Mouse (Mus musculus): ENCODE data around the gene V1rd19. TPM values are rescaled to one million over a fixed set of nuclear protein-coding genes. Genes with fewer than 3 reads are reported as not detected.
"Not testable (repeated sequence)": the region's sequence is repeated elsewhere in the genome, so short reads cannot be mapped to it uniquely, and the experiment has no call there.

V1rd19 gene
- total RNA-seq (2021) = not detected
- long read RNA-seq, experiment 1 = 0 reads
- long read RNA-seq, experiment 2 = 0 reads

DNA sequence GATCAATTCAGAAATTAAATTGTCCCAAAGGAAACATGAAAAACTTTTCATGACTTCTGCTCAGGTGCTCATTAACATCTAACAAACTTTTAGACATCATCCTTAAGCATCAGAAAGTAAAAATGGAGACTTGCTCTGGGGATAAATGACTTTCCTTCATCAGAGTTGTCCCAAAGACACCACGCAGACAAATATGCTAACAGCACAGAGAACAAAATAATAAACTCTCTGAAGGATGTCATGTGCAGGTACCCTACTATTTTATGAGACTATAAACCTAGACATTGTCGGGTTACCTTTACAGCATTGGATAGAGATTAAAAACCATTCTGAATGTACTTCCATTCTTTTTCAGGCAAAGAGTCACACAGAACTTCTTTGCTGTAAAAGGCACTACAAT is at the start of gene V1rd19:
Gene V1rd19 (plus strand): TSS at position 301 of the 400 bp plus-strand sequence.
- Histone ChIP-seq H3K27ac (no peak within 1 kb of the TSS), H3K4me3 (no peak within 1 kb of the TSS)
- intact Hi-C loops (cut with DNase I) = no loop called here
- DNase-seq = no peak
- no peak for TF ChIP-seq CTCF (IDR thresholded peaks at IDR 0.05)

DNA sequence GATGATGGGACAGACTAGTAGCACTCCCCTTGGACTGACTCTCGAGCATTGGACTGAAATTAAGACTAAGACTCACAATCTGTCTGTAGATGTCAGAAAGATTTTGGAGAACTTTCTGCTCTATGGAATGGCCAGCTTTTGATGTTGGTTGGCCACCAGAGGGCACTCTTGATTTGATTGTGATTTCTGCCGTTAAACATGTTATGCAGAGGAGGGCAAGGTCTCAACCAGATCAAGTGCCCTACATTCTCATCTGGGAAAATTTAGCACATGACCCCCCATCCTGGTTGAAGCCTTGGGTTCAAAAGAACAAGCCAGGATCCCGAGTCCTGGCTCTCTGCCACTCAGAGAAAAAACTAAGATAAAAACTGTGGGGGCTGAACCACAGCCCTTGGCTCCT is 33.4 kb upstream of the V1rd19 start:
- H3K27ac ChIP-seq; intact Hi-C loops (cut with DNase I); DNase-seq; H3K4me3 ChIP-seq: not testable (repeated sequence)
- peak; percentile 55 for TF ChIP-seq CTCF (IDR thresholded peaks at IDR 0.05)

DNA sequence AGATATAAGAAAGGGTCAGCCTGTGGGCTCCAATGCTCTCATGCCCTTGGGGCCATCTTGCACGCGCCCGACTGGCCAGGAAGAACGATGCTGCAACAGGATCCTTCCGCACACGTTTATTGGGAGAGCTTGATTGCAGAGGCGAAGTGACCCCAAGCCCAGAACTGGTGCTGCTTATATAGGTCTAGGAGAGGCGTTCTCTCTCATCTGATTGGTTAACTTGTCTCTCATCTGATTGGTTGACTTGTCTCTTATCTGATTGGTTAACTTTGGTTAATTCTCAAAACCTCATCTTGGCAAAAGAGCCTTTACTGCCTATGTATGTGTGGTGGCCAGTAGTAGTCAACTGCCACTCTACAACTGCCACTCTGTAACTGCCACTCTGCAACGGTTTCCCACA is 27.2 kb upstream of the V1rd19 start, which contains the start of gene Vmn1r181:
Gene Vmn1r181 (plus strand): TSS at position 301 of the 400 bp plus-strand sequence.
- intact Hi-C loops (cut with DNase I); DNase-seq; H3K4me3 ChIP-seq; H3K27ac ChIP-seq: not testable (repeated sequence)

- intact Hi-C loops (cut with DNase I) = no loop called here
- Histone ChIP-seq H3K4me3 (no peak within 1 kb of the TSS), H3K27ac (no peak within 1 kb of the TSS)
- no peak for DNase-seq
- TF ChIP-seq CTCF (IDR thresholded peaks at IDR 0.05) = no peak
Measured at GRCm38 (mm10) chr7:24052660-24053304, 51.3 kb downstream of the V1rd19 start, which contains the start of gene Vmn1r183. TSS of gene Vmn1r183 (plus strand) at chr7:24053254.

Other genes starting within 250 kb of the V1rd19 start
- not detected for gene Vmn1r174, start 249.4 kb upstream of the V1rd19 start, total RNA-seq (2021)
- gene Vmn1r175, start 191.0 kb upstream of the V1rd19 start, total RNA-seq (2021) = not detected
- gene Vmn1r176, start 164.3 kb upstream of the V1rd19 start, total RNA-seq (2021) = not detected
- gene Vmn1r177, start 135.2 kb upstream of the V1rd19 start, total RNA-seq (2021) = not detected
- not detected for gene Vmn1r178, start 109.7 kb upstream of the V1rd19 start, total RNA-seq (2021)
- gene Vmn1r179, start 74.7 kb upstream of the V1rd19 start, total RNA-seq (2021) = not detected
- gene Vmn1r180, start 51.1 kb upstream of the V1rd19 start, total RNA-seq (2021) = not detected
- gene Vmn1r181, start 27.1 kb upstream of the V1rd19 start, total RNA-seq (2021) = not detected
- not detected for gene Vmn1r183, start 51.6 kb downstream of the V1rd19 start, total RNA-seq (2021)
- gene Zfp180, start 80.2 kb downstream of the V1rd19 start, total RNA-seq (2021) = 10 to 100 TPM; 16.6 to 17.8 TPM
- 1 to 10 TPM; 6.6 to 6.7 TPM for gene Zfp112, start 110.6 kb downstream of the V1rd19 start, total RNA-seq (2021)
- 1 to 10 TPM; 3.7 to 5.1 TPM for gene Zfp235, start 132.5 kb downstream of the V1rd19 start, total RNA-seq (2021)
- gene Zfp114, start 173.4 kb downstream of the V1rd19 start, total RNA-seq (2021) = under 1 TPM in 1 of 2 experiments, not detected in 1; 0.56 TPM
- 1 to 10 TPM; 3.3 to 3.6 TPM for gene Zfp111, start 209.8 kb downstream of the V1rd19 start, total RNA-seq (2021)
- 1 to 10 TPM; 2.4 TPM for gene Zfp109, start 235.9 kb downstream of the V1rd19 start, total RNA-seq (2021)